ENCODE assay signal across 17 mouse cellular contexts in genomic region chr3:93597970-93598369, GRCm38 (mm10). TPM values are rescaled to one million over a fixed set of nuclear protein-coding genes. Genes with fewer than 3 reads are reported as not detected.
DNase-seq lines count a peak whose midpoint lies in the region; ATAC-seq and TF ChIP-seq lines count a peak whose summit lies in the region.
"Had no signal": no experiment of that assay in that cellular context is flagged by ENCODE, and none has a peak within 500 bp of the region (broad histone marks: within the 10 kb centered on the region; RNA-seq: fewer than 3 reads in every experiment).

No protein-coding gene starts in this region.

- no peak overlapping the region for H3K4me3 ChIP-seq in heart, postnatal 0 days (ENCODE audit: low read depth, low read length)
- no peak overlapping the region for H3K4me3 ChIP-seq in heart, embryonic 10.5 days
- no peak overlapping the region for H3K4me3 ChIP-seq in lung, postnatal 0 days (ENCODE audit: low read depth, low read length)
- no peak overlapping the region for H3K4me3 ChIP-seq in intestine, embryonic 14.5 days (ENCODE audit: low read depth, low read length)
- H3K4me3 ChIP-seq in stomach, embryonic 16.5 days (replicated peaks; ENCODE audit: low read length) = no peak overlapping the region
- H3K4me3 ChIP-seq in forebrain, embryonic 10.5 days = no peak overlapping the region
- H3K4me3 ChIP-seq: hindbrain, embryonic 15.5 days; layer of hippocampus, adult 2 months; left cerebral cortex, adult 2 months had no signal

- no peaks in the 10 kb centered on the region for H3K9me3 ChIP-seq in heart, postnatal 0 days (replicated peaks; ENCODE audit: control insufficient read depth, low read length)
- no peaks in the 10 kb centered on the region for H3K9me3 ChIP-seq in heart, embryonic 10.5 days
- no peaks in the 10 kb centered on the region for H3K9me3 ChIP-seq in lung, postnatal 0 days (ENCODE audit: low read length)
- H3K9me3 ChIP-seq in intestine, embryonic 14.5 days (ENCODE audit: control insufficient read depth, low read length) = no peaks in the 10 kb centered on the region
- H3K9me3 ChIP-seq in stomach, embryonic 16.5 days (replicated peaks; ENCODE audit: control insufficient read depth, low read length) = no peaks in the 10 kb centered on the region
- H3K9me3 ChIP-seq in forebrain, embryonic 10.5 days = no peaks in the 10 kb centered on the region
- H3K9me3 ChIP-seq: hindbrain, embryonic 15.5 days had no signal

- H3K27ac ChIP-seq in heart, postnatal 0 days (ENCODE audit: low read depth) = peak overlapping the region; percentile 78
- no peak overlapping the region for H3K27ac ChIP-seq in heart, embryonic 10.5 days
- H3K27ac ChIP-seq in lung, postnatal 0 days (ENCODE audit: low read length) = peak overlapping the region; percentile 52
- peak overlapping the region; percentile 82; the same call in 1 of the 2 replicates for H3K27ac ChIP-seq in intestine, embryonic 14.5 days (ENCODE audit: low read depth)
- peak overlapping the region; percentile 89; the same call in 1 of the 2 replicates for H3K27ac ChIP-seq in stomach, embryonic 16.5 days (ENCODE audit: low read length)
- H3K27ac ChIP-seq in forebrain, embryonic 10.5 days = no peak overlapping the region
- H3K27ac ChIP-seq: hindbrain, embryonic 15.5 days; layer of hippocampus, adult 2 months; left cerebral cortex, adult 2 months had no signal

- no peaks in the 10 kb centered on the region for H3K36me3 ChIP-seq in heart, postnatal 0 days (replicated peaks; ENCODE audit: control insufficient read depth, insufficient read depth, low read length)
- H3K36me3 ChIP-seq in heart, embryonic 10.5 days = no peaks in the 10 kb centered on the region
- no peaks in the 10 kb centered on the region for H3K36me3 ChIP-seq in lung, postnatal 0 days (ENCODE audit: insufficient read depth, low read length)
- no peaks in the 10 kb centered on the region for H3K36me3 ChIP-seq in intestine, embryonic 14.5 days (ENCODE audit: control insufficient read depth, insufficient read depth, low read length)
- H3K36me3 ChIP-seq in stomach, embryonic 16.5 days (ENCODE audit: control insufficient read depth, insufficient read depth, low read length) = no peaks in the 10 kb centered on the region
- no peaks in the 10 kb centered on the region for H3K36me3 ChIP-seq in forebrain, embryonic 10.5 days (replicated peaks)
- H3K36me3 ChIP-seq: hindbrain, embryonic 15.5 days had no signal

- no peaks in the 10 kb centered on the region for H3K27me3 ChIP-seq in heart, postnatal 0 days (ENCODE audit: control insufficient read depth, insufficient read depth, low read length)
- no peaks in the 10 kb centered on the region for H3K27me3 ChIP-seq in heart, embryonic 10.5 days (ENCODE audit: insufficient read depth, poor library complexity, severe bottlenecking)
- no peaks in the 10 kb centered on the region for H3K27me3 ChIP-seq in lung, postnatal 0 days (replicated peaks; ENCODE audit: insufficient read depth, low read length)
- no peaks in the 10 kb centered on the region for H3K27me3 ChIP-seq in intestine, embryonic 14.5 days (replicated peaks; ENCODE audit: control insufficient read depth, insufficient read depth, low read length)
- H3K27me3 ChIP-seq in stomach, embryonic 16.5 days (ENCODE audit: control insufficient read depth, insufficient read depth, low read length) = no peaks in the 10 kb centered on the region
- H3K27me3 ChIP-seq in forebrain, embryonic 10.5 days (ENCODE audit: poor library complexity, severe bottlenecking) = no peaks in the 10 kb centered on the region
- H3K27me3 ChIP-seq: hindbrain, embryonic 15.5 days had no signal

- TF ChIP-seq CTCF in heart, postnatal 0 days (IDR thresholded peaks at IDR 0.05; ENCODE audit: low read depth) = no peak
- TF ChIP-seq CTCF in lung, postnatal 0 days (IDR thresholded peaks at IDR 0.05) = no peak

- no peak for DNase-seq in heart, postnatal 0 days (ENCODE audit: low spot score)
- no peak for DNase-seq in heart, embryonic 10.5 days (ENCODE audit: low spot score)
- DNase-seq in lung, postnatal 0 days (ENCODE audit: low spot score) = no peak
- DNase-seq in lung, postnatal 36 days = no peak
- DNase-seq in intestine, embryonic 14.5 days (ENCODE audit: low spot score) = no peak
- DNase-seq in MN1 (ENCODE audit: low spot score) = no peak
- DNase-seq in forebrain, embryonic 10.5 days (ENCODE audit: extremely low spot score, low spot score) = no peak
- DNase-seq: adrenal gland, adult 8-10 months; cerebellum, postnatal 10 days; right cerebral cortex, postnatal 4 days had no signal

- 82% methylated on average over 7 of the region's 7 CpGs for WGBS in heart, postnatal 0 days
- WGBS in heart, embryonic 10.5 days = 90% methylated on average over 7 of the region's 7 CpGs
- WGBS in lung, postnatal 0 days = 83% methylated on average over 7 of the region's 7 CpGs
- 80% methylated on average over 7 of the region's 7 CpGs for WGBS in intestine, embryonic 14.5 days
- 78% methylated on average over 7 of the region's 7 CpGs for WGBS in stomach, embryonic 16.5 days
- WGBS in forebrain, embryonic 10.5 days = 89% methylated on average over 7 of the region's 7 CpGs

- H3K4me1 ChIP-seq in heart, postnatal 0 days (ENCODE audit: control insufficient read depth, insufficient read depth) = no peaks in the 10 kb centered on the region
- H3K4me1 ChIP-seq in heart, embryonic 10.5 days = no peaks in the 10 kb centered on the region
- peaks cover 6% of the 10 kb centered on the region; the same call in 1 of the 2 replicates for H3K4me1 ChIP-seq in lung, postnatal 0 days (ENCODE audit: insufficient read depth, low read depth, low read length)
- peaks cover 16% of the 10 kb centered on the region for H3K4me1 ChIP-seq in intestine, embryonic 14.5 days (replicated peaks; ENCODE audit: control insufficient read depth, insufficient read depth, low read length)
- peaks cover 13% of the 10 kb centered on the region for H3K4me1 ChIP-seq in stomach, embryonic 16.5 days (ENCODE audit: control insufficient read depth, insufficient read depth, low read length)
- peaks cover 12% of the 10 kb centered on the region for H3K4me1 ChIP-seq in forebrain, embryonic 10.5 days
- H3K4me1 ChIP-seq: hindbrain, embryonic 15.5 days had no signal

- H3K9ac ChIP-seq in heart, postnatal 0 days (replicated peaks; ENCODE audit: low read depth, low read length) = no peak overlapping the region
- H3K9ac ChIP-seq in lung, postnatal 0 days (replicated peaks; ENCODE audit: low read depth) = no peak overlapping the region
- no peak overlapping the region for H3K9ac ChIP-seq in intestine, embryonic 14.5 days (ENCODE audit: low read length)
- no peak overlapping the region for H3K9ac ChIP-seq in stomach, embryonic 16.5 days (ENCODE audit: low read length)
- H3K9ac ChIP-seq: hindbrain, embryonic 15.5 days had no signal

- ATAC-seq in heart, postnatal 0 days (ENCODE audit: insufficient read depth, low read depth) = no peak
- ATAC-seq in lung, postnatal 0 days = no peak
- no peak for ATAC-seq in intestine, embryonic 14.5 days (replicated peaks; ENCODE audit: low FRiP score, low TSS enrichment, low read depth)
- no peak for ATAC-seq in stomach, embryonic 16.5 days (ENCODE audit: insufficient read depth, low FRiP score)

- no peak overlapping the region for H3K4me2 ChIP-seq in heart, postnatal 0 days (ENCODE audit: low read depth, low read length)
- H3K4me2 ChIP-seq in lung, postnatal 0 days (replicated peaks; ENCODE audit: low read depth, low read length) = no peak overlapping the region
- no peak overlapping the region for H3K4me2 ChIP-seq in intestine, embryonic 14.5 days (ENCODE audit: low read length)
- no peak overlapping the region for H3K4me2 ChIP-seq in stomach, embryonic 16.5 days (ENCODE audit: low read depth, low read length)
- H3K4me2 ChIP-seq: hindbrain, embryonic 15.5 days; midbrain, embryonic 11.5 days had no signal

- no peak for TF ChIP-seq EP300 in heart, postnatal 0 days (IDR thresholded peaks at IDR 0.05; ENCODE audit: low read depth)
- no peak for TF ChIP-seq EP300 in lung, postnatal 0 days (IDR thresholded peaks at IDR 0.05)

RNA-seq across cellular contexts. Expression of gene S100a10, which starts 43.1 kb away (rescaled TPM):
- 199 and 247 TPM in 2 replicates for total RNA-seq in heart, postnatal 0 days (2014; rRNA removed; ENCODE audit: low replicate concordance)
- polyA plus RNA-seq in heart, postnatal 0 days (2015; fragmentation: Nextera tagmentation; extraction: Ambion mirVana) = 174 and 192 TPM in 2 replicates
- polyA plus RNA-seq in heart, embryonic 10.5 days (2016; fragmentation: Nextera tagmentation; extraction: Ambion mirVana) = 192 and 203 TPM in 2 replicates
- 395 and 447 TPM in 2 replicates for polyA plus RNA-seq in lung, postnatal 0 days (2015; fragmentation: Nextera tagmentation; extraction: Ambion mirVana)
- polyA plus RNA-seq in intestine, embryonic 14.5 days (2014; fragmentation: Nextera tagmentation; extraction: Ambion mirVana) = 497 and 519 TPM in 2 replicates
- polyA plus RNA-seq in stomach, embryonic 16.5 days (2015; fragmentation: Nextera tagmentation; extraction: Ambion mirVana) = 575 and 603 TPM in 2 replicates
- 93.1 and 94.7 TPM in 2 replicates for polyA plus RNA-seq in forebrain, embryonic 10.5 days (2016; fragmentation: Nextera tagmentation; extraction: Ambion mirVana)

RNA-seq across cellular contexts. Expression of gene Tdpoz2, which starts 54.5 kb away (rescaled TPM):
- total RNA-seq in heart, postnatal 0 days (2014; rRNA removed; ENCODE audit: low replicate concordance) = not detected in 2 replicates
- not detected in 2 replicates for polyA plus RNA-seq in heart, postnatal 0 days (2015; fragmentation: Nextera tagmentation; extraction: Ambion mirVana)
- polyA plus RNA-seq in heart, embryonic 10.5 days (2016; fragmentation: Nextera tagmentation; extraction: Ambion mirVana) = not detected in 2 replicates
- polyA plus RNA-seq in lung, postnatal 0 days (2015; fragmentation: Nextera tagmentation; extraction: Ambion mirVana) = not detected in 2 replicates
- polyA plus RNA-seq in intestine, embryonic 14.5 days (2014; fragmentation: Nextera tagmentation; extraction: Ambion mirVana) = not detected in 2 replicates
- polyA plus RNA-seq in stomach, embryonic 16.5 days (2015; fragmentation: Nextera tagmentation; extraction: Ambion mirVana) = not detected in 2 replicates
- polyA plus RNA-seq in forebrain, embryonic 10.5 days (2016; fragmentation: Nextera tagmentation; extraction: Ambion mirVana) = not detected in 2 replicates
- total RNA-seq: adrenal gland, adult 8-10 months; granulocyte monocyte progenitor cell, adult 5-6 weeks; layer of hippocampus, adult 2 months; left cerebral cortex, adult 2 months had no signal
- polyA plus RNA-seq: hindbrain, embryonic 15.5 days; limb, embryonic 14.5 days; midbrain, embryonic 11.5 days had no signal

Comparison
In these comparisons a context has a peak if more than half of its experiments do, and no peak if none do; other contexts are left out.
1. H3K27ac ChIP-seq: peak in heart, postnatal 0 days (single experiment), lung, postnatal 0 days (single experiment), intestine, embryonic 14.5 days (single experiment) and stomach, embryonic 16.5 days (single experiment); none in heart, embryonic 10.5 days (single experiment) and forebrain, embryonic 10.5 days (single experiment).